Mouse (Mus musculus) liver, embryonic 14 days (tissue): Measurements from ENCODE around the gene Zfp92. TPM values are rescaled to one million over a fixed set of nuclear protein-coding genes. Genes with fewer than 3 reads are reported as not detected.

ENCODE experiments used
- polyA plus RNA-seq: library from polyadenylated mRNA; depleted of rRNA; stranded (reverse); fragments of >200 nt; gene quantifications from 2 replicates; pipeline ENCODE4 v1.2.3, GENCODE M21; 2012; rRNA removed

Zfp92 gene
- polyA plus RNA-seq, result under 0.01 TPM in 1 of 2 replicates, not detected in the other

GRCm38 (mm10) chrX:73410880-73411517 lies at the start of gene Zfp92:
Gene Zfp92, plus strand, starts transcription at chrX:73411096.

DNA sequence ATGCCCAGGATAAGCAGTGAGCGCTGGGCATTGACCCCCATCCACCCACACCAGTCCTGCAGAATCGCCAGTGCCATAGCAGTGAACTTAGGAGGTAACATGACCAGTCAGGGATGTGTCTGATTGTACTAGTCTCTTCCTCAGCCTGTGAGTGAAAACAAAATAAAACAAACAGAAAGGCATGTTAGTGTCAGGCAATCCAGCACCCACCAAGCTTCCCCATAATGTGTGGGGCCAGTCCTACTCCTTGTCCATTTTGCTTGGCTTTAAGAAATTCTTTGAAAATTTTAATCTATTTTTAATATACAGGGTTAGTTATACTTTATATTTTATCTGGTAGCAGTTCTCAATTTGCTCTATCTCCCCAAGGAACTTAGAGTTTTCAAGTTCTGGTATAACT lies 12.3 kb upstream of the Zfp92 start, which contains the start of gene Gm18336:
TSS of gene Gm18336 (minus strand) at position 101 of the 400 bp plus-strand sequence.

DNA sequence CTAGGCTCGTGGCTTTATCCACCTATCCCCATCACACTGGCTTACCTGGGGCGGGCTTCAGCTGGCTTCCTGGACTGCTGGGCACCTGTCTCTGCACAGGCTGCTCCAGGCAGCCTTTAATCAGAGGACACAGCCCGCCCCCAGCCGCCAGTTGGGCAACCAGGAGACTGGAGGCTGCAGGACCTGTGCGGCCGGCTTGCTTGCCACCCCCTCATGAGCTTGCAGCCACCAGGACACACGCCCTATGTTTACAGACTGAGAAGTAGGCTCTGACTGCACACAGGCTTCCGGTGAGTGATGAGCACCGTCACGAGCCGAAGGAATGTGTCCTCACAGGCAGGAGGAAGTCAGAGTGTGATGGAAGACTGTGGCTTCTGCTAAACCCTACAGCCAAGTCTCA lies 24.4 kb downstream of the Zfp92 start, which contains the start of gene Trex2:
TSS of gene Trex2 (minus strand) at position 93 of the 400 bp plus-strand sequence.

DNA sequence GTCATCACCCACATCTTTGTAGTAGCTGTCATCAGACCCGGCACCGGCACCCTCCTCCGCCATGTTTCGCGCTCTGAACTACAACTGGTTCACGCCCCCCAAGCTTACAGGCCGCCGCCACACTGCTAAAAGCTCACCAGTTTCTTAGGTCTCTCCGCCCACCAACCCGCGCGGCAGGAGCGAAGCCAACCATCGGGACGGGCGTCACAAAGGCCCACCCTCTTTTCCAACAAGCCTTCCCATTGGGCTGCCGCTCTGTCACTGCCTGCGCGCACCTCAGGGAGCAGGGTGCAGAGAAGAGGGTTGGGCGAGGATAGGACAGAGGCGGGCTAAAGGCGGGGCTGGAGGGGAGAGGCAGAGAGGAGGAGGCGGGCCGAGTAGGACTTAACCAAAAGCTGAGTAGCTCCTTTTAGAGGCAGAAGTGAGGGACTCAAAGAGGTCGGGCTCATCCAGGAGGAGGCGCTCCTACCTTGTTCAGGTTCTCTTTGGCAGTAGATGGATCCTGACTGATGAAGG lies 48.0 kb downstream of the Zfp92 start, which contains the start of gene Haus7:
TSS of gene Haus7 (minus strand) at position 168 of the 516 bp plus-strand sequence.

Other genes with a start within 250 kb of the Zfp92 start
- not detected in 2 replicates for gene Spin2d, start 234.1 kb upstream of the Zfp92 start, polyA plus RNA-seq
- gene Xlr3b, start 218.9 kb upstream of the Zfp92 start, polyA plus RNA-seq, result 0.73 and 1.6 TPM in 2 replicates
- gene Xlr4b, start 196.8 kb upstream of the Zfp92 start, polyA plus RNA-seq, result 1.0 and 1.5 TPM in 2 replicates
- 1.0 and 1.4 TPM in 2 replicates for gene F8a, start 182.8 kb upstream of the Zfp92 start, polyA plus RNA-seq
- 0.24 and 0.32 TPM in 2 replicates for gene Xlr4c, start 168.0 kb upstream of the Zfp92 start, polyA plus RNA-seq
- not detected in 2 replicates for gene Xlr3c, start 145.7 kb upstream of the Zfp92 start, polyA plus RNA-seq
- 0.05 TPM in 1 of 2 replicates, not detected in the other for gene Xlr5a, start 118.1 kb upstream of the Zfp92 start, polyA plus RNA-seq
- gene Xlr5c, start 118.1 kb upstream of the Zfp92 start, polyA plus RNA-seq, result not detected in 2 replicates
- not detected in 2 replicates for gene Gm45015, start 74.3 kb upstream of the Zfp92 start, polyA plus RNA-seq
- 3.2 TPM in 2 replicates for gene Zfp275, start 68.5 kb upstream of the Zfp92 start, polyA plus RNA-seq
- gene Gm18336, start 12.4 kb upstream of the Zfp92 start, polyA plus RNA-seq, result not detected in 2 replicates
- gene Trex2, start 24.2 kb downstream of the Zfp92 start, polyA plus RNA-seq, result 0.03 TPM in 1 of 2 replicates, not detected in the other
- gene Haus7, start 47.9 kb downstream of the Zfp92 start, polyA plus RNA-seq, result 29.5 and 31.5 TPM in 2 replicates
- 16.4 and 17.4 TPM in 2 replicates for gene Bgn, start 72.5 kb downstream of the Zfp92 start, polyA plus RNA-seq
- 0.01 TPM in 1 of 2 replicates, not detected in the other for gene Atp2b3, start 92.0 kb downstream of the Zfp92 start, polyA plus RNA-seq
- gene Dusp9, start 228.3 kb downstream of the Zfp92 start, polyA plus RNA-seq, result 21.2 and 21.9 TPM in 2 replicates
- gene Pnck, start 249.0 kb downstream of the Zfp92 start, polyA plus RNA-seq, result 0.71 and 0.77 TPM in 2 replicates